Mouse (Mus musculus): Measurements from ENCODE around the gene Hist1h2ai. TPM values are rescaled to one million over a fixed set of nuclear protein-coding genes. Genes with fewer than 3 reads are reported as not detected.
"Not testable (repeated sequence)": the region's sequence is repeated elsewhere in the genome, so short reads cannot be mapped to it uniquely, and the experiment has no call there.

The Hist1h2ai gene
- polyA plus RNA-seq, 1 experiment from 2014 or later: 9.8 TPM

DNA sequence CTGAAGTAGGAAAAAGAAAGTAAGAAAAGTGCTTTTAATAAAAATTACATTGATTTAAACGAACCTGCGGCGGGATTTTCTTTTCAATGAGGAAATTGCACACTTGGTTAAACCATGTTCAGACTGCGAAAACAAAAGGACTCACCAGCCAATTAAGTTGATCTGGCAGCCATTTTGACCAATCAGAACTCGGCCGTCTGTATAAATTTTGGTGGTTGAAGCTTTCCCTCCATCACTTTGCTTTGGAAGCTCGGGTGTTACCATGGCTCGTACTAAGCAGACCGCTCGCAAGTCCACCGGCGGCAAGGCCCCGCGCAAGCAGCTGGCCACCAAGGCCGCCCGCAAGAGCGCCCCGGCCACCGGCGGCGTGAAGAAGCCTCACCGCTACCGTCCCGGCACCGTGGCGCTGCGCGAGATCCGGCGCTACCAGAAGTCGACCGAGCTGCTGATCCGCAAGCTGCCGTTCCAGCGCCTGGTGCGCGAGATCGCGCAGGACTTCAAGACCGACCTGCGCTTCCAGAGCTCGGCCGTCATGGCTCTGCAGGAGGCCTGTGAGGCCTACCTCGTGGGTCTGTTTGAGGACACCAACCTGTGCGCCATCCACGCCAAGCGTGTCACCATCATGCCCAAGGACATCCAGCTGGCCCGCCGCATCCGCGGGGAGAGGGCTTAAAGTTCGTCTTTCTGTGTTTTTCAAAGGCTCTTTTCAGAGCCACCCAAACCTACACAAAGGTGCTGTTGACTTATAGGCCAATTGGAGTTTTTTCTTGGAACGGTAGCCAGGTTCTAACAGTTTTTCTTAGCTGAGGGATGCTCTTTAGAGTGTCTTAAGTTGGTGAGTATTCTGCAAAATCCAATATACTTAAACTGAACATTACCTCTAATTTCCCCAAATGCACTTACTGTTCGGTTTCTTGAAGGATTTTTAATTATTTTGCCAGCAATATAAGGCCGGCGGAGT is 1.5 kb downstream of the Hist1h2ai start, which contains the start of gene Hist1h3h:
Gene Hist1h3h, plus strand, starts transcription at position 263 of the 961 bp plus-strand sequence.
- H3K36me3 ChIP-seq; H3K9me3 ChIP-seq; H3K27me3 ChIP-seq (replicated peaks): not testable (repeated sequence)
- peaks cover 44% of the 10 kb centered on the region for H3K4me1 ChIP-seq
- H3K4me3 ChIP-seq: peak within 1 kb of the TSS; percentile 55
- 0 out of 2 replicates have a peak, but pooled peaks have one; percentile 33 for ATAC-seq (ENCODE audit: extremely low read depth, insufficient number of reproducible peaks, low FRiP score, low TSS enrichment)
- H3K27ac ChIP-seq (replicated peaks): peak within 1 kb of the TSS; percentile 91
- 2% methylated on average over 23 of the region's 56 CpGs for WGBS
- H3K4me2 ChIP-seq: peak within 1 kb of the TSS; percentile 72
- peak within 1 kb of the TSS; percentile 89 for H3K9ac ChIP-seq

DNA sequence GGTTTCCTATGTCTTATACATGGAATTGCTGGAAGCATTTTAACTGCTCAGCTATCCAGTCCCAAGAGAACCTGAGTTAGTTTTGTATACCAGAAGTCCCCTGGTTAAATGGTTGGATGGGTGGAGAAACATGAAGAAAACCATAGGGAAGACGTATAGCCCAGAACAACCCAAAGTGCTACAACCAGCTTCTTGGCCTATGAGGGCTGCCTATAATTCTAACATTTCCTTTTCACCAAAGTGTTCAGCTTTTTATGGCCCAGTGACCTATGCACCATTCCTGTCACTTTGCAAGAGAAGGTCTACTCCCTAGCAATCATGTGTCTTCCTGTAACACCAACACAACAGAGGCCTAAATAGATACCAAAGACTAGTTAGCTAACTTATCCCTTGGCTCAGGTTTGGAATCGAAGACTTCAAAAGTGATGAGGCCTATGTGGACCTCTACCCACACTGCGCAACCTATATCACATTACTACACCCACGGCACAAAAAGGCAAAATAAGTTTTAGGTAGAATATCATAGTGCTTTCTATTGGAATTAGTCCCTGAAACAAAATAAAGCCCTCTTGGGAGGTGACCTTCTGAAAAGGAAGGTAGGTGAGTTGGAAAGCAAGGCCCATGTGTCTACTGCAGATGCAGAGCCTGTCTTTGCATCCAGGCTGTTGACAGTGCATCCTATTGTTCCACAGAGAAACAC is 2.3 kb downstream of the Hist1h2ai start:
- peak overlapping the region; percentile 87 for H3K9ac ChIP-seq
- H3K27me3 ChIP-seq (replicated peaks): no peaks in the 10 kb centered on the region
- H3K4me3 ChIP-seq: peak overlapping the region; percentile 55
- H3K4me2 ChIP-seq: peak overlapping the region; percentile 72
- H3K4me1 ChIP-seq: peaks cover 48% of the 10 kb centered on the region
- WGBS: 65% methylated on average over 4 of the region's 4 CpGs
- no peaks in the 10 kb centered on the region for H3K9me3 ChIP-seq
- H3K36me3 ChIP-seq: no peaks in the 10 kb centered on the region
- no peak for ATAC-seq (ENCODE audit: extremely low read depth, insufficient number of reproducible peaks, low FRiP score, low TSS enrichment)
- H3K27ac ChIP-seq (replicated peaks): peak overlapping the region; percentile 73

DNA sequence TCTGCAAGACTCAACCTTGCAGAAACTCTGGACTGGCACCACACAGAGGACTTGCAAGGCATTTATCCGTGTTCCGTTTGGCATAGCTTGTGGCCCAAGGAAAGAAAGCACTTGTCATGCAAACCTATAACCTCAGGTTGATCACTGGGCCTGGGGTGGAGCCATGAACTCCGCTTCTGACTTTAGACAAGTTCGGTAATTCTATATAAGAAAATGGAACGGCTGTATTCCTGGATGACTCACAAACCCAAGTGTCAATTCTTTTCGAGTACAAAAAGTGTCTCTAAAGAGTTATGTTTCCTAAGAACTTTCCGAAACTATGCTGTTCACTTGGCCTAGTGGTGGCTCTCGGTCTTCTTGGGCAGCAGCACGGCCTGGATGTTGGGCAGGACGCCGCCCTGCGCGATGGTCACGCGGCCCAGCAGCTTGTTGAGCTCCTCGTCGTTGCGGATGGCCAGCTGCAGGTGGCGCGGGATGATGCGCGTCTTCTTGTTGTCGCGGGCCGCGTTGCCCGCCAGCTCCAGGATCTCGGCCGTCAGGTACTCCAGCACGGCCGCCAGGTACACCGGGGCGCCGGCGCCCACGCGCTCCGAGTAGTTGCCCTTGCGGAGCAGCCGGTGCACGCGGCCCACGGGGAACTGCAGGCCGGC is 5.0 kb downstream of the Hist1h2ai start:
- H3K27me3 ChIP-seq (replicated peaks); H3K36me3 ChIP-seq; H3K9me3 ChIP-seq; ATAC-seq (ENCODE audit: extremely low read depth, insufficient number of reproducible peaks, low FRiP score, low TSS enrichment): not testable (repeated sequence)
- Histone ChIP-seq H3K4me2 (peak overlapping the region; percentile 70), H3K4me1 (peaks cover 37% of the 10 kb centered on the region), H3K9ac (peak overlapping the region; percentile 82), H3K4me3 (peak overlapping the region; percentile 50), H3K27ac (replicated peaks) (peak overlapping the region; percentile 87)
- 3% methylated on average over 24 of the region's 44 CpGs for WGBS

DNA sequence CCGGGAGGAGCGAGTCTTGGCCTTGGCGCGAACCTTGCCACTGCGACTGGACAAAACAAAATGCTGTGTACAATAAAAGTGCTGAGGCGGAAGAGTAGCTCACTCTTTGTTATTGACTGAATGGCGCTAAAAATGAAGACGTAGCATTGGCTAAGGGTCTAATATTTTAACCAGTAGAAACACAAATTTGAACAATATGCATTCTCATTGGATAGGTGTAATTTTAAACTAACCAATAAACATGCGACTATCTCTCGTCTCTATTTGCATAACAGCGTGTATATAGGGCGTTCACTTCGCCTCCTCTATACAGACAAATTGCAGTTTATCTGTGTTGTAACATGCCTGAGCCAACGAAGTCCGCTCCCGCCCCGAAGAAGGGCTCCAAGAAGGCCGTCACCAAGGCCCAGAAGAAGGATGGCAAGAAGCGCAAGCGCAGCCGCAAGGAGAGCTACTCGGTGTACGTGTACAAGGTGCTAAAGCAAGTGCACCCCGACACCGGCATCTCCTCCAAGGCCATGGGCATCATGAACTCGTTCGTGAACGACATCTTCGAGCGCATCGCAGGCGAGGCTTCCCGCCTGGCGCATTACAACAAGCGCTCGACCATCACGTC is 5.6 kb downstream of the Hist1h2ai start, which contains the start of gene Hist1h2bm:
Gene Hist1h2bm, plus strand, starts transcription at position 288 of the 616 bp plus-strand sequence.
- not testable (repeated sequence) for H3K36me3 ChIP-seq; H3K27me3 ChIP-seq (replicated peaks); H3K9me3 ChIP-seq
- H3K9ac ChIP-seq: peak within 1 kb of the TSS; percentile 82
- peak; percentile 82 for ATAC-seq (ENCODE audit: extremely low read depth, insufficient number of reproducible peaks, low FRiP score, low TSS enrichment)
- H3K4me2 ChIP-seq: peak within 1 kb of the TSS; percentile 70
- H3K27ac ChIP-seq (replicated peaks): peak within 1 kb of the TSS; percentile 87
- WGBS: 1% methylated on average over 37 of the region's 37 CpGs
- peaks cover 35% of the 10 kb centered on the region for H3K4me1 ChIP-seq
- peak within 1 kb of the TSS; percentile 50 for H3K4me3 ChIP-seq

DNA sequence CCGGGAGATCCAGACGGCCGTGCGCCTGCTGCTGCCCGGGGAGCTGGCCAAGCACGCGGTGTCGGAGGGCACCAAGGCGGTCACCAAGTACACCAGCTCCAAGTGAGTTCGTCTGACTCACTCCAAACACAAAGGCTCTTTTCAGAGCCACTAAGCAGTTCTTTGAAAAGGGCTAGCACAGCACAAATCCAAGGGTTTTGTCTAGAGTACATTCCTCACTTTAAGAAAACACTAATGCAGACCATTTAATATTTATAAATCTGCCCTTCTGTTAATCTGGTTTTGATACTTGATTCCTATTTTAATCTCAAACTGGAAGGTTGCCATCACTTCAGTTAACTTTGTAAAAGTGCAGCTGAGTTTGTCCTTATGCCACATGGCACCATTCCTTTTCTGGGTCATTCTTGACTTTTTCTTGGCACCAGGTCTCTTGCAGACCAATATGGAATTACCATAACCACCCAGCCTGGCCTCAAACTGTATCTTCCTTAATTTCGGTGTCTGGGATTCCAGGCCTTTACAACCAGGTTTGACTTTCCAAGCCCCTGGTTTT is 6.2 kb downstream of the Hist1h2ai start:
- Histone ChIP-seq H3K36me3 (no peaks in the 10 kb centered on the region), H3K9ac (peak overlapping the region; percentile 77), H3K4me1 (peaks cover 32% of the 10 kb centered on the region), H3K4me3 (peak overlapping the region; percentile 50), H3K27me3 (replicated peaks) (no peaks in the 10 kb centered on the region), H3K9me3 (no peaks in the 10 kb centered on the region), H3K4me2 (peak overlapping the region; percentile 70), H3K27ac (replicated peaks) (peak overlapping the region; percentile 84)
- 4% methylated on average over 11 of the region's 11 CpGs for WGBS
- ATAC-seq (ENCODE audit: extremely low read depth, insufficient number of reproducible peaks, low FRiP score, low TSS enrichment): no peak

DNA sequence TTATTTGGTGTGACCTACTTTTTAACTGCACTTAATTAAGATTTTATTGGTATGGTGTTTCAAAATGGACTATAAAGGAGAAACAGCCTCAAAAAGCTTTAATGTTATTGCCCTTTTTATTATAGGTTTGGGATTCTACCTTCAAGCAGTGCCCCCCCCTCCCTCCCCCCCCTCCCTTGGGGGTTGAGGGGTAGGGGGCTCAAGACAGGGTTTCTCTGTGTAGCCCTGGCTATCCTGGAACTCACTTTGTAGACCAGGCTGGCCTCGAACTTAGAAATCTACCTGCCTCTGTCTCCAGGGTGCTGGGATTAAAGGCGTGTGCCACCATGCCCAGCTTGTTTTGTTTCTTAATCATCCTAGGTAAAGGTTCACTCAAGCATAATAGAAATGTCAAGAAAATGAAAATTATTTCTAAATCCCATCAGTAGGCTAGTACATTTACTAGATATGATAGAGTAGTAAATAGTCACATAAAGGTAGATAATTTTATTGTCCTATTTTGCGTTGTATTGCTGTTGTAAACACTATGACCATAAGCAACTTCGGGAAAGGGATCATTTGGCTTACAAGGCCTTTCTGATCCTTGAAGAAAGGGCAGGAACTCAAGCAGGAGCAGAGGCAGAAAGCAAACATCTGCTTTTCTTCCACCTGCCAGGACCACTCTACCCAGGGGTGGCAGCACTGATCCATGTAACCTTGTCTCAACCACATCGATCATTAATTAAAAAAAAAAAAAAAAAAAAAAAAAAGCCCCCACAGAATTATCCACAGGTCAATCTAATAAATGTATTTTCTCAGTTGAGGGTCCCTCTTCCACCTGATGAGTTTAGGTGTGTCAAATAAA is 7.0 kb downstream of the Hist1h2ai start:
- no peak for ATAC-seq (ENCODE audit: extremely low read depth, insufficient number of reproducible peaks, low FRiP score, low TSS enrichment)
- Histone ChIP-seq H3K9ac (peak overlapping the region; percentile 77; the same call in 1 of the 2 replicates), H3K36me3 (no peaks in the 10 kb centered on the region), H3K4me3 (no peak overlapping the region), H3K4me1 (peaks cover 29% of the 10 kb centered on the region), H3K27ac (replicated peaks) (peak overlapping the region; percentile 84), H3K4me2 (peak overlapping the region; percentile 70), H3K9me3 (no peaks in the 10 kb centered on the region), H3K27me3 (replicated peaks) (no peaks in the 10 kb centered on the region)
- 35% methylated on average over 5 of the region's 5 CpGs for WGBS

DNA sequence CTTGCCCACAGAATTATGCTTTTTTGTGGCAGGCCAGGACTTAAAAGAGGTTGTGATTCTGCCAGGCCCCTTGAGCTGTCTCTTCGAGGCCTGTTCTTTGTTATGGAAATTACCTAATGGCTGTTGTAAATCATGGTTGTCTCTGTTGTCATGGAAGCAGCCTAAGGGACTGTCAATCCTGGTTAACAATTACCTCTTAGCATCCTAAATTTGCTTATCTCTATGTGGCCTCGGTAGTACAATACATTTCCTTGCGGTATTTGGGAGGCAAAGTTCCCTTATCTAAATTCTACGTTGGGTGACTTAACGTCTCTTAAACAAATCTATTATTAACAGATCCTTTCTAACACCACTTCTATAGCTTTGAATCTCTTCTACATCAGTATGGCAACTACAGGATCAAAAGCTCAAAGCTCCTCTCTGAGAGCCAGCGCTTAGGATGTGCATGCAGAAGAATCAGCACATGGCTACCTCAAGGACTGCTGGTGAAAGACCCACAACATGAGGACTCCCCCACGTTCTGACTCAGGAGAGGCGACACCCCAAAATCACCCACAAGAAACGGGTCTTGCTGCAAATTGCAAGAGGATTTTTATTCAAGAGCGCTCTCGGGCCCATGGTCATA is 11.8 kb downstream of the Hist1h2ai start:
- WGBS: 41% methylated on average over 11 of the region's 11 CpGs
- peaks cover 2% of the 10 kb centered on the region for H3K4me1 ChIP-seq
- no peak overlapping the region for H3K4me3 ChIP-seq
- H3K27me3 ChIP-seq (replicated peaks): no peaks in the 10 kb centered on the region
- H3K9me3 ChIP-seq: no peaks in the 10 kb centered on the region
- no peak overlapping the region for H3K9ac ChIP-seq
- H3K4me2 ChIP-seq: no peak overlapping the region
- no peaks in the 10 kb centered on the region for H3K36me3 ChIP-seq
- ATAC-seq (ENCODE audit: extremely low read depth, insufficient number of reproducible peaks, low FRiP score, low TSS enrichment): no peak
- no peak overlapping the region for H3K27ac ChIP-seq (replicated peaks)

DNA sequence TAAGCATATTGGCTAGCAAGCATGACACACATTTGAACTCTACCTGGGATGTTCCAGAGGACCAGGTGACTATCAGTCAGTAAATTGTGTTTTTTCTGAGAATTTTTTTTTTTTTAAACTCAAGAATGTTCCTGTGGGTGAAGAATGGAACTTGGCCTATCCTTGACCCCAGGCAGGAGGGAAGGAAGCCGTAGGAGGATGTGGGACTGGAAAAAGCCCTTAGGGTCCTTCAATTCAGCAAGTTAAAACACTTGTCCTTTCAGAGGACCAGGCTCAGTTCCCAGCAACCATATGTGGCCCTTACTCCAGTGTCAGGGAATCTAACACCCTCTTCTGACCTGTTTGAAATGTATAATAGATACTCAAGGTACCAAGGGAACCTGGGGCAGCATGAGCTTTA is 13.3 kb downstream of the Hist1h2ai start:
- no peak overlapping the region for H3K9ac ChIP-seq
- no peak for ATAC-seq (ENCODE audit: extremely low read depth, insufficient number of reproducible peaks, low FRiP score, low TSS enrichment)
- WGBS: 48% methylated on average over 1 of the region's 1 CpGs

DNA sequence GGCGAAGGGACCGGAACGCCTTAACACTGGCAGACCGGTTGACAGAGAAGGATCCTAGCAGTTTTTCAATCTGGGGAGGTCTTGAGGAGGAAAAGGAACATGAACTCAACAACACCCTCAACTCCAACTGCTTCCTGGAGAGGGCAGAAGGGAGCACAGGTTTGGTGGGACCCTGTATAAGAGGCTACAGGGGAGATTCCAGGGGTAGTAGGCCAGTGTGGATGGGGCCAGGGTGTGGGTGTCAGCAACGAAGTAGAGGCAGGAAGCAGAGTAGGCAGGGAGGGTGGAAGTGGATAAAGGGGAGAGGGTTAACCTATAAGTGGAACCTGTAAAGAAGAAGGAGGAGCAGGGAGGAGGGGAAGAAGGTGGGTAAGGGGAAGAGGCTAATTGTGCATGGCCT is 17.2 kb downstream of the Hist1h2ai start:
- no peak for ATAC-seq (ENCODE audit: extremely low read depth, insufficient number of reproducible peaks, low FRiP score, low TSS enrichment)
- H3K4me2 ChIP-seq: no peak overlapping the region
- H3K4me1 ChIP-seq: peaks cover 21% of the 10 kb centered on the region
- no peaks in the 10 kb centered on the region for H3K36me3 ChIP-seq
- peak overlapping the region; percentile 95 for H3K27ac ChIP-seq (replicated peaks)
- no peaks in the 10 kb centered on the region for H3K27me3 ChIP-seq (replicated peaks)
- WGBS: 73% methylated on average over 5 of the region's 5 CpGs
- no peak overlapping the region for H3K4me3 ChIP-seq
- H3K9ac ChIP-seq: peak overlapping the region; percentile 84
- no peaks in the 10 kb centered on the region for H3K9me3 ChIP-seq

More for the DNA sequence above, 13.3 kb downstream of the Hist1h2ai start:
- Histone ChIP-seq H3K4me1 (peaks cover 12% of the 10 kb centered on the region), H3K9me3 (no peaks in the 10 kb centered on the region), H3K27ac (replicated peaks) (no peak overlapping the region), H3K4me3 (no peak overlapping the region), H3K36me3 (no peaks in the 10 kb centered on the region), H3K4me2 (no peak overlapping the region), H3K27me3 (replicated peaks) (no peaks in the 10 kb centered on the region)
